Mouse (Mus musculus): ENCODE data around the gene Fxr1. TPM values are rescaled to one million over a fixed set of nuclear protein-coding genes. Genes with fewer than 3 reads are reported as not detected.
A peak's percentile ranks its signal among the peaks of the same experiment; 100 is the strongest.
"Not testable (repeated sequence)": the region's sequence is repeated elsewhere in the genome, so short reads cannot be mapped to it uniquely, and the experiment has no call there.

Fxr1 gene
- polyA plus RNA-seq (2014; fragmentation: Nextera tagmentation; extraction: Ambion mirVana): 43.2 and 43.4 TPM in 2 replicates

DNA sequence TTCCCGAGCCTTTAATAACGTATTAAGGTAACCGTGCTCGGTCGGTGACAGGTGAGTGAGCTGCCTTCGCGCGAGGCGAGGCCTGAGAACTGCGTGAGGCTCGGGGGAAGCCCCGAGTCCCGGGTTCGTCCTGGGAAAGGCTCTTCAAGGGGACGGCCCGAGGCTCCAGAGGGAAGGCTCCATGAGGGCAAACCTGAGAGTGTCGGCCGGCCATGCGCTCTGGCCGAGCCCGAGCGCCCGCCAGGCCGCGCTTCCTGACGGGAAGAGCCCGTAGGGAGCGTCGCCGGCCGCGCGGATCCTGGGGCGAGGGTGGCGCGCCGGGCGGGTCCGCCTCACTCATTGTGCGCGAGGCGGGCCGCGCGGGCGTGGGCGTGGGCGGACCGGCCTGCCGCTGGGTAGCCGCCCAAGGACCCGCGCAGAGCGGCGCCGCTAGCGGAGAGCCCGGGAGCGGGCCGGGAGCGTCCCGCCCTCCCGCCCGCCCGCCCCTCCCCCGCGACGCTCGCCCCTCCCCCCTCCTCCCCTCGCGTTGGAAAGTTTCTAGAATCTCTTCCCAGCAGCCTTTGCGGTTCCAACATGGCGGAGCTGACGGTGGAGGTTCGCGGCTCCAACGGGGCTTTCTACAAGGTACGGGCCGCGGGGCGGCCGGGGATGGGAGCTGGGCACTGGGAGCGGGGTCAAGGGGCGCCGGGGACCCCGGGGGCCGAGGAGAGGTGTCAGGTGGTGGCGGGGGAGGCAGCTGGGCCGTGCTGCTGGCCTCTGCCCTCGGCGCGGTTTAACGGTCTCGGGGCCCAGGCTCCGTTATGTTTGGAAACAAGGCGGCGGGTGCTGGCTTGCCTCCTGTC lies at the start of gene Fxr1:
Gene Fxr1 (plus strand): TSS at position 404 of the 842 bp plus-strand sequence.
- H3K9me3 ChIP-seq (ENCODE audit: control insufficient read depth, low read length): no peaks in the 10 kb centered on the region
- peak within 1 kb of the TSS; percentile 92 for H3K9ac ChIP-seq (replicated peaks; ENCODE audit: low read depth, low read length)
- under 1% methylated on average over 53 of the region's 97 CpGs for WGBS
- H3K36me3 ChIP-seq (ENCODE audit: control insufficient read depth, insufficient read depth, low read length): no peaks in the 10 kb centered on the region
- peak within 1 kb of the TSS; percentile 90 for H3K27ac ChIP-seq (ENCODE audit: low read depth, low read length)
- peak within 1 kb of the TSS; percentile 78 for H3K4me3 ChIP-seq (ENCODE audit: low read depth, low read length)
- no peaks in the 10 kb centered on the region for H3K27me3 ChIP-seq (ENCODE audit: control insufficient read depth, insufficient read depth, low read length)
- ATAC-seq (ENCODE audit: low read depth): peak; percentile 97
- H3K4me2 ChIP-seq (ENCODE audit: low read depth, low read length): peak within 1 kb of the TSS; percentile 67
- peaks cover 10% of the 10 kb centered on the region; the same call in 1 of the 2 replicates for H3K4me1 ChIP-seq (ENCODE audit: control insufficient read depth, insufficient read depth, low read length)

DNA sequence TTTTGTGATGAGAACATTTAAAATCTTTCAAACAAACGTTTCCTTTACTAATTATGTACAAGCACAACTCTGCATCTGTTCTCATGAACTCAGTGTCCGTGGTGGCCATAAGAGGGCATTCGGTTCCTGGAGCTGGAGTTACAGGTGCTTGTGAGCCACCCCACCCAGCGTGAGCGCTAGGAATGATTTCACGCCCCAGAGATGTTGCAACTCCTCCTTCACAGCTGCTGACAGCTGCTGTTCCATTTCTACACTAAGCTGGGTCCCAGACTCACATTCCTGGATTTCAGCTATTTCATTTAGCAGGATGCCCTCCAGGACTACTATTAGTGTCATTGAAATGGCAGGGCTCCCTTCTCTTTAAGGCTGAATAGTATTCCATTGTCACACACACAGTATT lies 40.3 kb upstream of the Fxr1 start:
- Histone ChIP-seq H3K9me3 (ENCODE audit: control insufficient read depth, low read length) (no peaks in the 10 kb centered on the region), H3K9ac (replicated peaks; ENCODE audit: low read depth, low read length) (no peak overlapping the region), H3K4me3 (ENCODE audit: low read depth, low read length) (no peak overlapping the region), H3K27me3 (ENCODE audit: control insufficient read depth, insufficient read depth, low read length) (no peaks in the 10 kb centered on the region), H3K27ac (ENCODE audit: low read depth, low read length) (no peak overlapping the region), H3K36me3 (ENCODE audit: control insufficient read depth, insufficient read depth, low read length) (no peaks in the 10 kb centered on the region), H3K4me2 (ENCODE audit: low read depth, low read length) (no peak overlapping the region), H3K4me1 (ENCODE audit: control insufficient read depth, insufficient read depth, low read length) (no peaks in the 10 kb centered on the region)
- ATAC-seq (ENCODE audit: low read depth): no peak
- WGBS: 79% methylated on average over 6 of the region's 6 CpGs

DNA sequence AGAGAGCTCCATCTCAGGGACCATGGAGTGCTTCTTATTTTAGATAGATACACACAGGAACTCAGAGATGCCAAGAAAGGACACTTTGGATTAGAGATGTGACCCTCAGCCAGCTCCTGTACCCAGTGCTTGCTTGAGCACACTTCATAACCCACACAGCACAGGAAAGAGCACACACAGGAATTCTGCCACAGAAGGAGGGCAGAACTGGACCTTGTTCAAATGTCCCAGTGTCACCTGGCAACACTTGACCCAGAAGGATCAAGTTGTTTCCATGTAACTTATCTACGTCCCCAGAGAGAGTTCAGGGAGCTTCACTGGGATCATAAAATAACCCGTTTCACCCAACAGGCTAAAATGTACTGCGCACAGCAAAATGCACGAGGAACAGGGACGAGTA lies 37.0 kb upstream of the Fxr1 start:
- H3K4me2 ChIP-seq (ENCODE audit: low read depth, low read length): no peak overlapping the region
- H3K27me3 ChIP-seq (ENCODE audit: control insufficient read depth, insufficient read depth, low read length): no peaks in the 10 kb centered on the region
- no peaks in the 10 kb centered on the region for H3K9me3 ChIP-seq (ENCODE audit: control insufficient read depth, low read length)
- H3K36me3 ChIP-seq (ENCODE audit: control insufficient read depth, insufficient read depth, low read length): no peaks in the 10 kb centered on the region
- no peak overlapping the region for H3K9ac ChIP-seq (replicated peaks; ENCODE audit: low read depth, low read length)
- no peak for ATAC-seq (ENCODE audit: low read depth)
- H3K4me1 ChIP-seq (ENCODE audit: control insufficient read depth, insufficient read depth, low read length): no peaks in the 10 kb centered on the region
- no peak overlapping the region for H3K27ac ChIP-seq (ENCODE audit: low read depth, low read length)
- 85% methylated on average over 5 of the region's 5 CpGs for WGBS
- H3K4me3 ChIP-seq (ENCODE audit: low read depth, low read length): no peak overlapping the region

DNA sequence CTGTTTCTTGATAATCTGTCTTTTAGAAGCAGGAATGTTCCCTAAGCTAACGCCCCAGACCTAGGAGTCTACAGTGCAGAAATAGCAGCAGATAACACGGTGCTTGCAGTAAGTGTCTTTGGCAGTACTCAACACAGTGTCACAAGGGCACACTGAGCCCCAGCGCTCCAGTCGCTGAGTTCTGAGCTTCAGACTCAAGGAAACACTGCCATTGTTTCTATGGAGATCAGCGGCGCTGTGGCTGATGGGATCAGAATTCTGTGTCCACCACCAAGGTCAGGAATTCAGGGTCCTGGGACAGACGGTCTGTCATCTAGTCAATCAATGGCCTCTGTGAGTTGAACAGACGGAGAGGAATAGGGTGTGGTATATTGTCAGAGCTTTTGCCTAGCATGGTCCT lies 30.4 kb upstream of the Fxr1 start:
- no peak overlapping the region for H3K9ac ChIP-seq (replicated peaks; ENCODE audit: low read depth, low read length)
- 83% methylated on average over 8 of the region's 8 CpGs for WGBS

DNA sequence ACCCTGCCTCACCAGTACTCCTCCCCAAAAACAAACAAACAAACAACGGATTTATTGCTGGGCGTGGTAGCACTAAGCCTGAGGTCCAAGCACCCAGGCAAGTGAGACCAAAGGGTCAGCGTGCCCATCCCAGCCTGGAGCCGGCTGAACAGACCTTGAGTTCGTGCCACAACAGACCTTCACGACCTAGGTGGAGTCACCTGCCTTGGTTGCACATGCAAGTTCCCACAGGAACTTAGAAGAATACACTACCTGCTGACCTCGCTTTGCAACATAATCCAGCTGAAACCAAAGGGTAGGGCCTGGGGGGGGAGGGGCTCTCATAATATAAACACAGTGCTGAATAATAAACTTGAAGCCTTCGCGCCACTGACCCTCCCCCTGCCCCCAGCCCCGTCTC lies 29.3 kb upstream of the Fxr1 start:
- H3K27me3 ChIP-seq (ENCODE audit: control insufficient read depth, insufficient read depth, low read length): no peaks in the 10 kb centered on the region
- no peak for ATAC-seq (ENCODE audit: low read depth)
- no peak overlapping the region for H3K27ac ChIP-seq (ENCODE audit: low read depth, low read length)
- H3K9ac ChIP-seq (replicated peaks; ENCODE audit: low read depth, low read length): no peak overlapping the region
- WGBS: 81% methylated on average over 10 of the region's 10 CpGs
- H3K4me2 ChIP-seq (ENCODE audit: low read depth, low read length): no peak overlapping the region
- no peaks in the 10 kb centered on the region for H3K9me3 ChIP-seq (ENCODE audit: control insufficient read depth, low read length)
- H3K4me1 ChIP-seq (ENCODE audit: control insufficient read depth, insufficient read depth, low read length): no peaks in the 10 kb centered on the region
- no peaks in the 10 kb centered on the region for H3K36me3 ChIP-seq (ENCODE audit: control insufficient read depth, insufficient read depth, low read length)
- H3K4me3 ChIP-seq (ENCODE audit: low read depth, low read length): no peak overlapping the region

More for the DNA sequence above, 30.4 kb upstream of the Fxr1 start:
- H3K36me3 ChIP-seq (ENCODE audit: control insufficient read depth, insufficient read depth, low read length): no peaks in the 10 kb centered on the region
- H3K27me3 ChIP-seq (ENCODE audit: control insufficient read depth, insufficient read depth, low read length): no peaks in the 10 kb centered on the region
- no peak overlapping the region for H3K4me3 ChIP-seq (ENCODE audit: low read depth, low read length)
- H3K27ac ChIP-seq (ENCODE audit: low read depth, low read length): no peak overlapping the region
- H3K4me2 ChIP-seq (ENCODE audit: low read depth, low read length): no peak overlapping the region
- H3K4me1 ChIP-seq (ENCODE audit: control insufficient read depth, insufficient read depth, low read length): no peaks in the 10 kb centered on the region
- no peak for ATAC-seq (ENCODE audit: low read depth)
- no peaks in the 10 kb centered on the region for H3K9me3 ChIP-seq (ENCODE audit: control insufficient read depth, low read length)

DNA sequence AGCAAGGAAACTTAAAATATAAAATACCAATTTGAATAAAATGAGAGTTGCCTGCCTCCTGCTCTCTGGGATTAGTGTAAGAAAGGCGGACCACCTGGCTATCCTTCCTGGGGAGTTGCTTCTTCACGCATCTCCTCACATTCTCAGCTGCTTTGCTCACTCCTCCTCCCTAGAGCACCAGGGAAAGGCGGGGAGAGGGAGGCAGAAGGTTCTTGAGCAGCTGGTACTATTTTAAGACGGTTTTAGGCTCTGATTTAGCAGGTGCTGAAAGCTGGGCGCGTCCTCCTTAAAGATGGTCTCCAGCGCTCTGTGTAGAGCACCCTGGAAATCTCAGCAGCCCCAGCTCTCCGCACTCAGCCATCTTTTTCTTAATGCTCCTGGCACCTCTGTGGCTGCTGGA lies 28.8 kb upstream of the Fxr1 start:
- H3K4me1 ChIP-seq (ENCODE audit: control insufficient read depth, insufficient read depth, low read length): no peaks in the 10 kb centered on the region
- ATAC-seq (ENCODE audit: low read depth): no peak
- no peak overlapping the region for H3K27ac ChIP-seq (ENCODE audit: low read depth, low read length)
- no peaks in the 10 kb centered on the region for H3K9me3 ChIP-seq (ENCODE audit: control insufficient read depth, low read length)
- H3K9ac ChIP-seq (replicated peaks; ENCODE audit: low read depth, low read length): no peak overlapping the region
- no peaks in the 10 kb centered on the region for H3K36me3 ChIP-seq (ENCODE audit: control insufficient read depth, insufficient read depth, low read length)
- 78% methylated on average over 8 of the region's 8 CpGs for WGBS
- no peak overlapping the region for H3K4me3 ChIP-seq (ENCODE audit: low read depth, low read length)
- H3K4me2 ChIP-seq (ENCODE audit: low read depth, low read length): no peak overlapping the region
- no peaks in the 10 kb centered on the region for H3K27me3 ChIP-seq (ENCODE audit: control insufficient read depth, insufficient read depth, low read length)

DNA sequence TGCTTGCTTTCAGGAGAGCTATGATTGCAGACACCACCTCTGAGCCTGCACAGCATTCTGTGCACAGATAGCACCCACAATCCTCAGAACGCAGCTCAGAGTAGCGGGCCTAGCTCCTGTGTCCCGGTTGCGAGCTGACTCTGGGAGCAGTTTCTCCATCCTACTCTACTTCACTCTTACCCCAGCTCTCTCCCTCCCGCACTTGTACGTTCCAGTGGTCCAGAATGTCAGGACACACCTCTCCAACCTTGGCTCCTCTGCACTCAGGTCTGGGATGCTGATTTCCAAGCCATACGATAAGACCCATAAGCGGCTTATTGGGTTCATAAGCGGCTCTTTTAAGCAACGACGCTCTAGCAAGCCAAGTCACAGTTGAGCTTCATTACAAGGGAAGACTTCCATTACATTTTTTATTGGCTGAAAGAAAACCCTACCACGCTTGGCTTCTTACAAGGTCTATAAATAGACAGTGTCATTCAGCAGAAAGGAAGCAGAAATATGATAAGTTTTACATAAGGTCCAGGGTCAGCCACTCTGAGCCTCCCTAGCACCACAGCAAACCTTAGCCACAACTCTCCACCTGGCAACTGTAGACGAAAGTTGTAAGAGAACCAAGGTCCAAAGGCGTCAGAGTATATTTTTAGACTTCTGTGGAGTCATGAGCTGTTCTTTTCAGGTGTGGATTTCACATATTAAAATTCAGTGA lies 26.2 kb upstream of the Fxr1 start:
- Histone ChIP-seq H3K9me3 (ENCODE audit: control insufficient read depth, low read length) (no peaks in the 10 kb centered on the region), H3K36me3 (ENCODE audit: control insufficient read depth, insufficient read depth, low read length) (no peaks in the 10 kb centered on the region), H3K4me1 (ENCODE audit: control insufficient read depth, insufficient read depth, low read length) (no peaks in the 10 kb centered on the region), H3K27ac (ENCODE audit: low read depth, low read length) (no peak overlapping the region), H3K4me2 (ENCODE audit: low read depth, low read length) (no peak overlapping the region), H3K4me3 (ENCODE audit: low read depth, low read length) (no peak overlapping the region), H3K27me3 (ENCODE audit: control insufficient read depth, insufficient read depth, low read length) (no peaks in the 10 kb centered on the region), H3K9ac (replicated peaks; ENCODE audit: low read depth, low read length) (no peak overlapping the region)
- 92% methylated on average over 14 of the region's 14 CpGs for WGBS
- ATAC-seq (ENCODE audit: low read depth): no peak

DNA sequence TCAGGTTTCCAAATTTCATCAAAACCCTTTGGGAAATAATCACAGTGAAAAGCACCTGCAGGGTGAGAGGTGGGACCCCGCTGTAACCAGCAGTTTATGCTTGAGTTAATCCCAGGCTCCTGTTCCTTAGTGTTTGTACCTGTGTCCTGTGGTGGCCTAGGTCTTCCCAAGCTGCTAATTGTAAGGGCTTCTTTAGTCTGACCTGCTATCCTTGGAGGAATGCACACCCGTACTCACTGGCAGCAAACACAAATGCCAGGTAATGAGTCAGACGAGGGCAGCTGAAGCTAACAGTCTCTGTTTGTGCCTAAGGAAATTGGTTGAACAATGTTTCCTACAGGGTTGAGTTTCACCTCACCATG lies 25.6 kb upstream of the Fxr1 start:
- Histone ChIP-seq H3K4me1 (ENCODE audit: control insufficient read depth, insufficient read depth, low read length) (no peaks in the 10 kb centered on the region), H3K9ac (replicated peaks; ENCODE audit: low read depth, low read length) (no peak overlapping the region), H3K9me3 (ENCODE audit: control insufficient read depth, low read length) (no peaks in the 10 kb centered on the region), H3K27ac (ENCODE audit: low read depth, low read length) (no peak overlapping the region), H3K36me3 (ENCODE audit: control insufficient read depth, insufficient read depth, low read length) (no peaks in the 10 kb centered on the region), H3K4me2 (ENCODE audit: low read depth, low read length) (no peak overlapping the region), H3K27me3 (ENCODE audit: control insufficient read depth, insufficient read depth, low read length) (no peaks in the 10 kb centered on the region), H3K4me3 (ENCODE audit: low read depth, low read length) (no peak overlapping the region)
- ATAC-seq (ENCODE audit: low read depth): no peak
- 79% methylated on average over 3 of the region's 3 CpGs for WGBS

DNA sequence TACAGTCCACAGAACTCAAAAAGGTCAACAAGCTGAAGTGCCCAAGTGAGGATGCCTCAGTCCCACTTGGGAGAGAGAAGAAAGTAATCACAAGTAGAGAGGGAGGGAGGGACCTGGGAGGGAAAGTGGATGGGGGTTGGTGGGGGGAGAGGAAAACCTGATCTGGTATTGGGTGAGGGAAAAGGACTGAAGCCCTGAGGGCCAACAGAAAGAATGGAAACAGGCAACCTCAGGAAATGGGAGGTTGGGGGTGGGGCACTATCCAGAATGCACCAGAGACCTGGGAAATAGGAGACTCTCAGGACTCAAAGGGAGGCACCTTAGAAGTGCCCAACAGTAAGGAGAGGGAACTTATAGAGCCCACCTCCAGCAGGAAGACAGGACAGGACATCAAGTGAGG lies 18.1 kb upstream of the Fxr1 start:
- H3K4me2 ChIP-seq (ENCODE audit: low read depth, low read length); H3K9ac ChIP-seq (replicated peaks; ENCODE audit: low read depth, low read length); ATAC-seq (ENCODE audit: low read depth): not testable (repeated sequence)

More for the DNA sequence above, 18.1 kb upstream of the Fxr1 start:
- H3K27me3 ChIP-seq (ENCODE audit: control insufficient read depth, insufficient read depth, low read length); H3K36me3 ChIP-seq (ENCODE audit: control insufficient read depth, insufficient read depth, low read length); H3K9me3 ChIP-seq (ENCODE audit: control insufficient read depth, low read length); H3K4me3 ChIP-seq (ENCODE audit: low read depth, low read length); H3K27ac ChIP-seq (ENCODE audit: low read depth, low read length); H3K4me1 ChIP-seq (ENCODE audit: control insufficient read depth, insufficient read depth, low read length): not testable (repeated sequence)
